Mouse (Mus musculus): ENCODE data around the gene Gng8.

GRCm38 (mm10) chr7:16944808-16945315 is 53.3 kb downstream of the Gng8 start:
- no peak for TF ChIP-seq CTCF (IDR thresholded peaks at IDR 0.05; ENCODE audit: low read depth, low read length)
- TF ChIP-seq POLR2A (IDR thresholded peaks at IDR 0.05; ENCODE audit: borderline replicate concordance, low read depth, low read length): no peak

All from bone marrow macrophage, adult 2 months (primary cell).